Mouse (Mus musculus): ENCODE results near the gene Dbx2.

Dbx2 gene

DNA sequence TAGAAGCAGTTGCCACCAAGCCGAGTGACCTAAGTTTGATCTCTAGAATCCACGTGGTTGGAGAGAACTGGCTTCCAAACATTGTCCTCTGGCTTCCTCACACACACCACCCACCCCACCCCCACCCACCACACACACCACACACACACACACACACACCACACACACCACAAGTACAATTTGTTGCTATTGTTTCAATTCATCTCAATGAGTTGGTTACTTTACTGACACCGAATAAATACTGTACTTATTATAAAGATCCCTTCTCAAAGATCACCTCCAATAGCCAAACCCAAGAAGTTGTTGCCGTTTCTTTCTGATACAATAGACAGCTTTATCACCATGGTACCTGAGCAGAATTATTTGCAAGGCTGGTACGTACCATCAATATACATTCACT, at the start of gene Dbx2:
Gene Dbx2 (minus strand): TSS at position 101 of the 400 bp plus-strand sequence.
- DNase-seq (ENCODE audit: extremely low spot score): no peak

DNA sequence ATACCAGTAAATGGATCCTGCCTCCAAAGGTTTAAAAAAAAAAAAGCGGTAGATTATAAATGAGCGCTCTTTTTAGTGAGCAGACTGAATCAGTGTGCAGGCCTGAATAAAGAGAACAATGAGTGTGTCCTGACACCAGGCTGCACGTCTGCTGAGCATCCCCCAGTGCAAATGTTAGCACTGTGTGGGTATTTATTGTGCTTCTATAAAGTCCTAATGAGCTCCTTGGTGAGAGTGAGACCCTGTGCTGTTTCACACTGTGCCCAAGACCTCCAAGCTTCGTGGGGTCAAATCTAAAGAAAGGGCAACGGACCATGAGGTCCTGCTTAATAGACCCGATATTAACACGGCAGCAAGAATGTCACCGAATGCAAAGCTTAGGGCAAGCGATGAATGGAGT, 46.4 kb upstream of the Dbx2 start:
- peak; percentile 32 for DNase-seq (ENCODE audit: extremely low spot score)

DNA sequence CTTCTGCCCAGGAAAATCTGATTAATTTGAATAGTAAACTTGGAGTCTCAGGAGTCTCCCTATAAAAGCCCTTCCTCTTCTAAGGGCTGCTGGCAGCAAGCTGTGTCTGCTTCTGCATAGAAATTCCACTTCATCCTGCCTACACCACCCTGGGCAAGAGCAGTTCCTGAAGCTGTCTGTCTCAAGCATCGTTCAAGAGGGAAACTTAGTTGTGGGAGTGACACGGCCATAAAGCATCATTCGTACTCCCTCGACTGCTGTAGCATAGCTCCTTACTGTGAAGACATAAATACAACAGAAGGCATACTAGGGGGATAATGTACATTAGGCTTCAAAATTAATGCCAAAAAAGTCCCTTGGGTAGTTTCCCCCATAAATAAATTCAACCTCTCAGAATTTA, 45.8 kb upstream of the Dbx2 start:
- DNase-seq (ENCODE audit: extremely low spot score): no peak

DNA sequence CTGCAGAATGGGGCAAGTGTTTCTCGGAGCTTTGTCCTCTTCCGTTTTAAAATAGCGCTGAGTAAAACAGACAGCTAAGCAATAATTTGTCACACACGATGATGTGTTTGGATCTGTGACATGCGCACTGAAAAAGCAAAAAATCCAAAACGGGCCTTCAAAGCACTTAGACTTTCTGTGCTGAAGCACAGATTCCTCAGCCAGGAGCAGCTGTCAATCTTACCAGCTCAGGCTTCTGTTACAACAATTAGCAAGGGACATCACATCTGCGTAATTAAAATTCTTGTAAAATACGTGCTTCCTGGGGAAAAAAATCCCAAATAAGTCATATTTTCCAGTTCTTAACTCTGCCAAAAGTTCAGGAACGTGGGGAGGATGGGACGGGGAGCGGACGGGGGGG, 43.6 kb upstream of the Dbx2 start:
- no peak for DNase-seq (ENCODE audit: extremely low spot score)

DNA sequence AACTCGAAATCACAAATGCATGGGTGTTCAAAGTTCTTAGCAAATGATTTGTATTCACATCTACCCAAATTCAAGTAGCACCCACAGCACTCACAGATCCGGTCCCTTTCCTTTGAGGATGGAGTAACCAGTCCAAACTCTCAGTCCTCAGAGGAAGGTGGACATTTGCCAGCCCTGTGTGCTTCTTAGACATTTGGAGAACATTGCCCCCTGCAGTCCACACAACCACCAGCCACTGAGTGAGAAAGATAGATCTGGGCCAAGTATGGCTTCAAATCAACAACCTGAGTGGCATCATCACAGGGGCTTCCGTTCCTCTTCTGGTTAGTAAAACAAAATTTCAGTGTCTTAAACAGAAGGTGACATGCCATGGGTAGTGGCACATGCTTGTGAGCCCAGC, 38.0 kb upstream of the Dbx2 start:
- DNase-seq (ENCODE audit: extremely low spot score): no peak

DNA sequence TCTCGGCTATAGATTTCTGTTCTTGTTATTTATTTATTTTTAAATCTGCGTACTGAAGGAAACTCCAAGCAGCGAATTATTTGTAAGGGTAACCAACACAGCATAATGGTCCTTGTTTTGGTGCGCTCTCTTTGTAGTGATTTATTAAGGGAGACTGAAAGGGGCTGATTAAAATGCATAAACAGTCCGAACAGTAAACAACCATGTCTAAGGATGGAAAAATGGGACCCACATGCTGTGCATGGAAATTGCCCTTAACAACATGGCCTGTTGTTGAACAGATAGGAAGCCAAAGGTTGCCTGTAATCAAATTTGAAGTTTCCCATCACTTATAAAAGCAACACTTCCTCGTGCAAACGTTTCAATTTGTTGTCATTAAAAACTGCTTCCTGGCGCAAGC, 35.8 kb upstream of the Dbx2 start:
- no peak for DNase-seq (ENCODE audit: extremely low spot score)

DNA sequence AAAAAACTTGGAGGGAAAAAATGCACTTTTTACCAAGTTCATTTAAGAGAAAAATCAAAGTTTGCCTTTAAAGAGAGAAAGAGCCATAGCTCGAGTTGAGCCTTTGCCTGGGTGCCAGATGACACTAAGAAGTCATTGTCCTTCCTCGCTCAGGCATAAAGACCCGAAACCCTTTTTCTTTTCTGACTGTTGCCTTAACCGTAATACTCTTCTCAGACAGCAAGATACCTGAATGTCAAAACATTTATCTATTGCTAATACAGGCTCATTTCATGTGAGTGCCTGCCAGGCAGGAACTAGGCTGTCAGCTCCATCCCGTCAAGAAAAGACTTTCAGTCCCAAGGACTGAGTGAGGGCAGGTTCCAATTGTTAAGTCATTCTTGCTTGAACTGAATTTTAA, 35.4 kb upstream of the Dbx2 start:
- DNase-seq (ENCODE audit: extremely low spot score): peak; percentile 28

DNA sequence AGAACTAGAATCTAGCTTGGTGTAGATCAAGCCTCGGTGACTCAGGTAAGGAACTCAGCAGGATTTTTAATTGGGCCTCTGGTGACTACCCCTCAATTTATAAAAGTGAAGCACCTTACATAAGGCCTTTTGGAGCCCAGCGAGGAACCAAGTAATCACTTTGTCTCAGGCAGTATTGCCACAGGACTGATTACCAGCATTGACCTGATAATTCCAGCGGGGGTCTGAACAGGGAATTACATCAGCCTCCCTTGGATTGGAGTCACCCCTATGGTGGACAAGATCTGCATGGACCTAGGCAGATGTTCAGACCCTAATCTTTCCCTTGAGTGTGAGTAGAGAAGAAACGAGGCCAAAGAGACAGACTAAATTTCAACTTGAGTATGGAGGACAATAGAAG, 26.9 kb upstream of the Dbx2 start:
- DNase-seq (ENCODE audit: extremely low spot score): no peak

DNA sequence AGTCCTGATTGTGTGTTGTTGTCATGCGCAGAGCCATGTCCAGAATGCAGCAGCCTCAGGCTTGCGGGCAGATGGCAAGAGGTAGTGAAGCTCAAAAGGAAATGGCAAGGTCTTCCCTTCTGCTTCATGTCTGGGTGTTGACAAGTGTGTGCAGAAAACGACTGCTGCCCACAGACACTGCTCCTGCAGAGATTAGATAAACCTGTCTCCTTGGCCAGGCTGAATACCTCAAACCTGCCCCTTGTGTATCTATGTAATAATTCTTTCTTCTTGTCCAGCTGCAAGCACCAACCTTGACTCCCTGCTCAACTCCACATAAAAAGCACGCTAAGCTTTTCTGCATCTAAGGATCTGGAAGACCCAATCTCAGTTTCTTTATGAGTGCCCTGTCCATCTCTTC, 19.9 kb upstream of the Dbx2 start:
- no peak for DNase-seq (ENCODE audit: extremely low spot score)

DNA sequence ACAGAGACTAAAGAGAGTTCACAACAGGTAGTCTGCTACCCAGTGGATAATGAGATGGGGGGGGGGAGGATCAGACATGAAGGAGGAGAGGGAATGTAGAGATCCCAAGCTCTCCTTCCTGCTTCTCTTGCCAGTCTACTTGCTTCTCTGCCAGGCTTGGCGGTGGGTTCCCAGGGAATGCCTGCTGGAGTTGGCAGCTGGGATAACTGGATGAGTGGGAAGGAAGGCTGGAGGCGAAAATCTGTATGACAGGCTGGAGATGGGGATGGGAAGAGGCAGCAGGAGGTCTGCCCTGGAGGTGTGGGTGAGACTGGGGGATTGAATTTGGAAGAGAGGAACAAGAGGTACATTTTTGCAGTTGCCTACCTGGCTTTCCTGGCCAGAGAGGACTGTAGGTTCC, 19.4 kb upstream of the Dbx2 start:
- no peak for DNase-seq (ENCODE audit: extremely low spot score)

DNA sequence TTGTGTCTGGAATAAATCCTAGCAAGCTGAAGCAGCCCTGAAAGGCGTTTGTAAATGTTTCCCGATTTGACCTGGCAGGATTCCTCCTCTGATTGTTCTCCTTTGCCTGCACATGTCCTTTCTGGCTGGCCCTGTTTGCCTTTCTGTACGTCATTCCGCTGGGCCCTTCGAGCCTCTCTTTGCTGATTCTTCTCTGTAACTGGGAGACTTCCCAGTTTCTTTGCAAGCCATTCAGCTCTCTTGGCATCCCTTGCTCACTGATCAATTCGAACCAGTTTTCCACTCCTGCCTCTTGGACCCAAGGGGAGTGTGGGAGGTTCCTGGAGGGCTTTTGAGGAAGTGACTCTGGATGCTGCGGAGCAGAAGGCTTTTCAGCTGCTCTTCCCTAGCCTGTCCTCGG, 11.4 kb upstream of the Dbx2 start:
- no peak for DNase-seq (ENCODE audit: extremely low spot score)

DNA sequence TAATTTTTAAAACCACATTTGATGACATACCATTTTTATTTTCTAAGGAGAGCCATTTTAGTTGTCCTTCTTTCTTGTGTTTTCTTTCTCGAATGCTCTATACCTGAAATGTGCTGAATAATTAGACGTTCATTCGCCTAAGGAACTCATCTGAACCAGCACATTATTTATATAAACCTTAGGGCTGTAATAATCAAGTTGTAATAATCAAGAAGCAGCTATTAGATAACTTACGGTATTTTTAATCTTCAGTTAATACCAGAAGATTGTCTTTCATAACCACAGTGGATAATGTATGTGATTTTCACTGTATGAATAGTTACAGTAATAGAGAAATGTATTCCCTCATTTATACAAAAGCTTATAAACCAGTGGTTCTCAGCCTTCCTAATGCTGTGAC, 9.2 kb upstream of the Dbx2 start:
- DNase-seq (ENCODE audit: extremely low spot score): no peak

DNA sequence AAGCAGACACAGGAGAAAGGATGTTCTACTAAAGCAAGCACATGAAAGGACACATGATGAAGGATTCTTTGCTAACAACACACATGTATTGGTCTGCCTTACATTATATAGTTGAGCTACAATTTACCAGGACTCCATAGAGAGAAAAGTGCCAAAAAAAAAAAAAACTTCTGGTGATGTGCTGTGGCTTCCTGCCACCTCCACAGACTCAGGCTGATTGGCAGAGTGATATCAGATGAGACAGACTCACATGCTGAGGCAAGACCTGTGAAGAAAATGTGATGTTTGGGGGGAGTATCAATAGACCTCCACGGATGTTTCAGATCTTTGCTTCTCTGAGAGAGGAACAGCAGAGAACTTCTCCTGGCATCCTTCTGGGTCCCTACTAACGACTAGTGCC, 6.0 kb upstream of the Dbx2 start:
- no peak for DNase-seq (ENCODE audit: extremely low spot score)

DNA sequence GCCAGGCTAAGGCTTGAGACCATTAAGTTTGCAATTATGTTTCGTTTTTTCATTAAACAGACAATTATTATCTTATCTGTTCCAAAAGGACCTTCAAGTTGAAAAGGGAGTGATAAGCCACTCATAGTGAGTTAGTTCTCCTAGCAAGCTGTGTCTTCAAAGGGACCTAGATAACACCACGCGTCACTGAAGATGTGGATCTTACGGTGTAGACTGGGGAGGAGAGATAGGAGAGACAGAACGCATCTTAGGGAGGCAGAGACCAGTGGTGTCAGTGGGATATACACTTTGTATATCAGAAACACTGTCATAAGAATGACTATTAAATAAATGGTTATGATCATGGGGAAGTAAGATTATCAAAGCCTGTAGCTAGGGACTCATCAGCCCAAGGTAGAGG, 4.6 kb upstream of the Dbx2 start:
- no peak for DNase-seq (ENCODE audit: extremely low spot score)

DNA sequence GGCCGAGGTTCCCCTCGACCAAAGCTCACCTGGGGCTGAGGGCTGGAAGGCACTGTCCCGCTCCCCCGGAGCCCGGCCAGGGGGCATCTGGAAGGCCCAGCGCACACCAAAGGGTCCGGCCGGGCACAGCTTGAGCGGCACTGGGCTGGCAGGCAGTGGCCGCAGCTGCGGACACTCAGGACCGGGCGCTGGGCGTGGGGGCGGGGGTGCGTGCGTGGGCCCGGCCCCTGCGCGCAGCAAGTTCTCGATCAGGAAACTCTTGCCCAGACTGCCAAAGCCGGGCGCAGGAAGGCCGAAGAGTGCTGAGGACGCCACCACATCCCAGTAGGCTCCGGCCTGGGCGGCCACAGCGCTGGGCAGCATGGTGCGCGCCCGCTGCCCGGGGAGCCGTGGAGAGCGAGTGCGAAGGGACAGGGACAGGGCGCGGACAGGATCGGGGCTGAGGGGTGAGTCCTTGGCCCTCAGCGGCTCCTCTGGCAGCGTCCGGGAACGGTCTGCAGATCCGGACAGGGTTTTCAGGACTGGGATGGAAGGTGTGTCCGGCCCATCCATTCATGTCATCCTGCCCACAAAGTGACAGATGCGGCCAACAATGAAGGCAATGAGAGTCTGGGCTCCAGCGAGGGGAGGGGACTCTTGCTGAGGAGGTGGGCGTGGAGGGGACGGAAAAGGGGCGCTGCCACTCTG, 1.4 kb downstream of the Dbx2 start:
- DNase-seq (ENCODE audit: extremely low spot score): peak; percentile 55

DNA sequence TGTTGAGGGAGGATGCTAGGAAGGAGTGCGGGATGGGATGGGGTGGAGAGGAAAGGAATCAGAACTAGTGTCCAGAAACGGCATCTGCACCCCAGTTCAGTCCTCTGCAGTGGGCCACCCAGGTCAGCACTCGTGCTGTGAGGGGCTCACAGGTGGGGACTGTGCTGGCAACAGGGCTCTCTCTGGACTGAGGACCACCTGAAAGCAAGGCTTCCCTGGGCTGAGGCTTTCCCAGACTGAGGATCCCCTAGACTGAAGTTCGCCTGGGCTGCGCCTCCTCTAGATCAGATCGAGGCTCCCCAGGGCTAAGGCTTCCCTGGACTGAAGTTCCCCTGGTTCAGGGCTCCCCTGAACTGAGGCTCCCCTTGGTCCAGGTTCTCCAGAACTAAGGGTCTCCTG, 1.9 kb downstream of the Dbx2 start:
- DNase-seq (ENCODE audit: extremely low spot score): peak; percentile 32

DNA sequence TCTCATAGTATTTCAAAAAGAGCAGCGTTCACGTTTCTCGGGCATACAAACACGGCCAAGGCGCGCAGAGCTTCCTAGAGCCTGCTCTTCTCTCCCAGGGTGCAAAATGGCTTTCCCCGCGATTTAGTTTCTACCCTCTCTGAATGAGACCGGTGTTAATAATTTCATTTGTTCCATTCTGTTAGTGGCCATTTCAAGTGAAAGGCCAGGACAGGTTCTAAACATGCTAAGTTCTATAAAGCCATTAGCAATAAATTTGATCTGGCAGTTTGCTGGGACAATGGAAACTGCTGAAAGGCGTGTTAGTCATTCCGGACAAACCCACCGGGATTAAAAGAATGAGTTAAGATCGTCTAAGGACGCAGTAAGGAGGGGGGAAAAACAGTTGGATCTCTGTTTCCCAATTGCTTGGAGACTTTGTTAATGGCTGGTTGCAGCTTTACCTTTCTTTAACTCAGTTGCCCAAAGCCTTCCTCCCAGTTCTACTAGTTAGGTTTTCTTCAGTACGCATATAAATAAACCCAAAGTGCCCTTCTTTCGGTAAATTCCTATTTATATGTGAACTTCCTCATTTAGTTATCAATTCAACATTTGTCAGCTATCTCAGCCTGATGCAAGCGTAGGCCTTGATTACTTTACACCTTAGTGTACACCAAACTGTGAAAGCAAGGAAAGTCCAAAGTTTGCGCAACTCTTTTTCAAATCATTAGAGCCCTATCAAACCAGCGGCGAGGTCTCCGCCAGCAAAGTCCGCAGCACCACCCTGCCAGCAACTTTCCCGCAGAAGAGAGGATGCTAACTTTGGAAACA, 2.7 kb downstream of the Dbx2 start:
- peak; percentile 47 for DNase-seq (ENCODE audit: extremely low spot score)

DNA sequence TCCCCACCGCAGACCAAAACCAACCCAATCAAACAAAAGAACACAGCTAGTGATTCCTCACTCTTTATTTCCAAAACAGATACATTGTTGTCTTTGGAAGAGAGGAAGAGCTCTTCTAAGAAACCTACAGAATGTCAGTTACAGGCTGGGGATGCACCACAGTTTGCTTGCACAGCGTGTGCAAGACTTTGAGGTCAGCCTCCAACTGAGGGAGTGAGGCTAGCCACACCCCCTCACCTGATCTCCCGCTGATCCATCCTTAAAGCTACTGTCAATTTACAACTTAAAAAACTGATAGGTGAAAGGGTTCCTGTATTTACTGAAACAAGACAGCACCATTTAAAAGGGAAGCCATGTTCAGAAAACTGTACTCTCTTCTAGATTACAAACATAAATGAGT, 3.9 kb downstream of the Dbx2 start:
- DNase-seq (ENCODE audit: extremely low spot score): peak; percentile 39

DNA sequence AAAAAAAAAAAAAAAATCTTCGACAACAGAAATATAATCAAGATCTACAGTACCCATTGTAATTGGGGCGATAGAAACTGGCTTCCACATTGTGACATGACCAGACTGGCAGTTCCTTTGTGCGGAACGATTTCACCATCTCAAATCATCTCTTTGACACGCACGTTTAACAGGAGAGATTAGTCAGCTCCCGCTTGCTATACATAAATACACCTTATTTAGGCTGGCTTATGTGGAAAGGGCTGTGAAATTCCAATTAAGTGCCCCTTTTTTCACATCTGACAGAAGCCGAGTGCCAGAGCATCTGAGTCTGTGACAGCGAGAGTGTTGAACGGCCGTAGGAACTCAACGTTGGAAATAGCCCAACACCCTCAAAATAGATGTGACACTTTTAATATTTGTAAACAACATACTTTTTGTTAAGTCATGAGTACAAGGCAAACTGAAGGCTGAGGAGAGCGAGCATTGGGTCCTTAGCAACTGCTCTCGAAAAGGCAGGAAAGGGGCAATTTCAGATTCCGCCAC, 12.2 kb downstream of the Dbx2 start:
- DNase-seq (ENCODE audit: extremely low spot score): no peak

DNA sequence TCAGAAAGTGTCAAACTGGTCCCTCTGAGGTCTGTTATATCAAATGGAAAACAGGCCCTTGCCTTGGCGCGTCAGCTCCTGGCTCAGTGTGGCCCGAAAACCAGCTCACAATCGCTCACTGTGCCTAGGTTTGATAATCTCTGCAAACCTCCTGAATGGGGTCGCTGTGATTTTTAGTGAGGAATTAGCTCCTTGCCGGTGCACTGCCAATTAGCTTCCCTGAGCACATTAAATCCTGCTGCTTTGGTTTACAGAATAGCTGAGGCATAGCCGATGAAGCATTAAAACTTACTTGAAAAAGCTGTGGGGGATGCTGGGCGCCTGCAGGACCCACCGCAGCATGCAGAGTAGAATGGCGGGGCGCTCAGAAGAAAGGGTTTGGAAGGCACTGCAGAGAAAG, 15.4 kb downstream of the Dbx2 start:
- peak; percentile 44 for DNase-seq (ENCODE audit: extremely low spot score)

DNA sequence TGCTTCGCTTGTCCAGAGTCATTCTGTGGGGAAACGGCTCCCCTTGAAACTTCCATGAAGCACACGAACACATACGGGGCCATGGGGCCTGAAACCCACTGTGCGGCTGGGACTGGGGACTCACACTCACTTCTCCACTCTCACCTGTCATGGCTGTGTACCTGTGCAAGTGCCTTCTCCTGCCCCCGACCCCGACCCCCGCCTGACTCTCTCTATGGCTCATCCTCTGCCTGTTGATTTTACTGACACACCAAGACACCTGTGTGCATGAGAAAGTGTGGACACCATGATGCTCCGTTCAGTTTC, 16.0 kb downstream of the Dbx2 start:
- no peak for DNase-seq (ENCODE audit: extremely low spot score)

DNA sequence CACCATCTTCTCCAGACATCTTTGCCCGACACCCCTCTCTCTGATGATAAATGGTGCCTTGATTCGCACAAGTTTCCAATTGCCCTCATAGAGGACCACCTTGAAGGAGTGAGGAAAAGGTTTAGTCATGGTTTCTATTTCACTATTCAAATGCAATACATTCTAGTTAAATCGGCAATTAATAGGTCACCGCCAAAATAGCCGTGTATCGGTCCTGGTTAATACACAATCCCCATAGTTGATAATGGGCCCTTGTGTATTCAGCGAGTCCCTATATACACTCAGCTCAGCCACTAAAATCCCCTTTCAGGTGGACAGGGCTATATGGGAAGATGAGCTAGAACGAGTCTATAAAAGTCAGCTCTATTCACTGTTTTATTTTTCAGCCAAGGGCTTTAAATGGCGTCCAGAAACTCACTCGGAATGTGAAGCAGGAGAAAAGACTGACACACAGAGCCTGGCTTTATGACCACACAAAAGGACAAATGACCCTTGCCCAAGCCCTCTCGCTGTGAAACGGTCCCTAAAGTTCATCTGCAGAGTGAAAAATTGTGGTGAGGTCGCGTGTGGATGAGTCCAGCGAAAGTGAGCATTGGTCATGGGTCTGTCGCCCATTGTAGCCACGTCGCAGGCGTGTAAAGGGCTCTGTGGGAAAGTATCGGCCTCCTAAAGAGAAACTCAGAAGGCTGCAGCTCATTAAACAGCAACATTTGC, 16.5 kb downstream of the Dbx2 start:
- peak; percentile 49 for DNase-seq (ENCODE audit: extremely low spot score)

DNA sequence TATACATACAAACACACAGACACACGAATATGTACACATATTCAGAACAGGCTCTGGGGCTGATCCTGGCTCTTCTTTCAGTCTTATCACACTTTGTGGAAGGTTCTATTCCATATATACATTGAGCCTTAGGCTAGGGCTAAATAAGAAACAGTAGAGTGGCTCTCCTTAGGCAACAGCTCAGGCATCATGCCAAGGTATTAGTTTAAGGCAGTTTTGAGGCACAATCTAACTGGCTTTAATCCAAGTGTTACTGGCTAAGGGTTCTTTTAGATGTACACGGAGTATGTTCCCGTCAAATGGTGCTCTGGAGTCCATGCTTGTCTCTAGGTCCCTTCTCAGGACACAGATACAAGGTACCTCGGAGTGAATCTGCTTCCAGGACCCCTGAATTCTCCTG, 31.4 kb downstream of the Dbx2 start:
- no peak for DNase-seq (ENCODE audit: extremely low spot score)

Data from embryo, embryonic 9.5 days (tissue).